16 mouse cellular contexts compared by ENCODE assay signal in the genomic region with DNA sequence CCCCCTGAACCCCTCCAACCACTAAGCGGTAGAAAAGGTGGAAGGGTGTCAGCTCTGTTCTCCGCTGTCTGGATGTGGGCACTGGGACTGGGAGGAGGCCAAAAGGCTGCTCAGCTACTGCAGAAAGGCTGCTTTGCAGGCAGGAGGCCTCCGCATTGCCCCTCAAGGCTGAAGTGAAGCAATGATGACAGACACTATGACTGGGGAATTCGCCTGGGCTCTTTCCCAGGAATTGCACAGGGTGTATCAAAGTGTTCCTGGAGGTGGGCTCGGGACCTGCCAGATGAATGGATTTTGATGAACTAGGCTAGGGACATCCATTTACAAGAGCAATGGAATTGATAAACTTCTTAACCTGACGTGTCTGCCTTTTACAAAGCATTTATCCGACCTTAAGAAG.
"Had no signal": no experiment of that assay in that cellular context is flagged by ENCODE, and none has a peak within 500 bp of the region (broad histone marks: within the 10 kb centered on the region; RNA-seq: fewer than 3 reads in every experiment).

No protein-coding gene starts in this region.

- H3K9me3 ChIP-seq: limb, embryonic 12.5 days; liver, embryonic 13.5 days; lung, embryonic 15.5 days; megakaryocyte, embryonic 14.5 days had no signal

- H3K36me3 ChIP-seq: limb, embryonic 12.5 days; liver, embryonic 13.5 days; lung, embryonic 15.5 days had no signal

- DNase-seq: kidney, adult 11 months; kidney, adult 9 months; kidney, postnatal 36 days; layer of hippocampus, adult 9-11 months; layer of hippocampus, postnatal 36 days; liver; liver, embryonic 13.5 days; liver, postnatal 0 days; lung, postnatal 14 days; right cerebral cortex, postnatal 14 days; thymus, postnatal 4 days had no signal

- ATAC-seq: liver, postnatal 0 days had no signal

- H3K4me1 ChIP-seq: limb, embryonic 12.5 days; liver, embryonic 13.5 days; lung, embryonic 15.5 days; megakaryocyte, embryonic 14.5 days had no signal

- H3K27ac ChIP-seq: kidney, postnatal 0 days; limb, embryonic 12.5 days; liver, embryonic 13.5 days; lung, embryonic 15.5 days; macrophage had no signal

- H3K27me3 ChIP-seq: liver, embryonic 13.5 days; lung, embryonic 15.5 days had no signal

- H3K4me3 ChIP-seq: limb, embryonic 12.5 days; liver, embryonic 13.5 days; lung, embryonic 15.5 days; megakaryocyte, embryonic 14.5 days had no signal

- H3K4me2 ChIP-seq: limb, embryonic 12.5 days; liver, embryonic 13.5 days; lung, embryonic 15.5 days had no signal

- H3K9ac ChIP-seq: limb, embryonic 12.5 days; liver, embryonic 13.5 days; liver, postnatal 0 days; lung, embryonic 15.5 days had no signal
